Mouse (Mus musculus) embryonic fibroblast, embryonic 13.5 days (primary cell): ENCODE measurements around the gene U2af2.

ENCODE experiments used
- CTCF ChIP-seq: IDR thresholded peaks from 2 replicates; pipeline ENCODE4 v1.5.1; 2011; ENCODE audit warnings: mild to moderate bottlenecking, control low read depth, low read length, moderate library complexity, borderline replicate concordance; ENCODE audit not compliant: insufficient read depth
- POLR2A ChIP-seq: IDR thresholded peaks from 2 replicates; pipeline ENCODE4 v1.6.1; 2011; ENCODE audit warnings: low read depth, mild to moderate bottlenecking, control low read depth, low read length, moderate library complexity

DNA sequence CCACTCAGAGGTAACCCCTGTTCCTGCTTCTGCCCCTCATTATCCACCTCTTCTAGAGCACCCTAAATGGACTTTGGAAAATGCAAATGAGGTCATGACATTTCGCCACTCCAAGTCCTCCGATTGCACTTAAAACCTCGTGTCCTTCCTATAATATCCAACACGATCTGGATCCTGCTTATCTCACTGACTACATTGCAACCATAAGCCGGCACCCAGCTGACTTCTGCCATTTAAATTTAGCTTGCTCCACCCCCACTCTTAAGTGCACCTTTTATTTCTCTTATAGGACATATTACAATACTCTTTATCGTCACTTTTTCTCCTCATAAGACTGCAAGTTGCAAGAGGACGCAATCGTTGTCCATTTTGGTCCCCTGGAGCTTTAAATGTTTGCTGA is 24.5 kb upstream of the U2af2 start:
- TF ChIP-seq CTCF (no peak), POLR2A (no peak; the same call in 1 of the 2 replicates)
